Mouse (Mus musculus): ENCODE data around the gene Gdf15.

Gdf15 gene

DNA sequence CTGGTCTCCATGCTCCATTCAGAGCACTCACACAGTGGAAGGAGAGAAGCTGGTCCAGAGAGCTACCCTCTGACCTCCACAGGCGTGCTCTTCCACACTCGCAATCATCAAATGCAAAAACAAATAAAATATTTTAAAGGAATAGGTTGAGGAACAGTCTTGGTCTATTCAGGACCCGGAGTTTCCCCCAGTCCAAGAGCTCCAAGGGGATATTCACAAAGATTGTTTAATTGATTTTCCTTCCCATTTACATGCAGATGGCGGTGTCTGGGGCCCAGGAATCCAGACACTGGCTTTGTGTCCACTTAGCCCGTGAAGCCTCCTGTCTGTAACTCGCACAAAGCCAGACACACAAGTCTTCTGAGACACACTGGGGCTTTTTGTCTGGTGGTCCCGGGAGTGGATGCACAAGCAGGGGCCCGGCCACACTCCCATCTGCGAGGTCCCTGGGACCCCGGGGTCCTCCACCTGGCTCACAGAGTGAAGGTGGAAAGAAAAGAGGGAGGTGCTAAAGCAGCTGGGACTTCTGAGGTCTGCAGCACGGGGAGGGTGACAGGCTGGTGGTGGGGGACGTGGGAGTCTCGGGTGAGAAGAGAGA lies 24.0 kb upstream of the Gdf15 start:
- DNase-seq: no peak

DNA sequence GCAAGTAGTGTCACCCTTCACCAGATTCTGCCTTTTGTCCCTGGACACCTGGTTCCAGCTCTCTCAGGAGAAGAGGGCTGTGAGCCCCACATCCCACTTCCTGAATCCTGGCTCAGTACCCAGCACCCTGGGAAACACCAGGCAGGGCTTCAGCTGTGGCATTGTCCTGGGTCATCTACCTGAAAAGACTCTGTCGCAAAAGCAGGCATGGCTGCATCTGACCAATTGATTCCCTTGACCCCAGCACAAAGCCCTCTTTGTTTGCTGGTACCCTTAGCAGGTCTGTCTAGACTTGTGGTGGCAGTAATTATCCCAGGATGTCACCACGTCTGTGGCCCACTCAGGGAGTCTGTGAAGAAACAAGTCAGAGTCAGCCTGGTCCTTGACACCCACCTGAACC lies 23.2 kb upstream of the Gdf15 start:
- DNase-seq: no peak

DNA sequence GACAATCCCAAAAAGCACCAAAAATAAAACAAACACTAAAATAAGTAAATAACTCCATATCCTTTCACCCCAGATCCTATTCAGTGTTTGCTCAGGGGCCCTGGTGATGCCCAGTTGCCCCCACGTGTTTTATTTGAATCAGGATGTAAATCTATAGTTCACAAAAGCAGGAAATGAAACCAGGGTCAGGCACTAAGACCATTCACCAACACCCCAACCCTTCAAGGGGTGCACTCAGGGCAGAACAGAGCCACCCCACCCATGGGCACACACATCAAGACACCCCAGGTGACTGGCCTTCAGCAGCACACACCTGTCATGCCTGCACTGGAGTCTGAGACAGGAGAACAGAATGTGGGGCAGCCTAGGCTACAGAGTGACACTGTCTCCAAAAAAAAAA lies 21.9 kb upstream of the Gdf15 start:
- no peak for DNase-seq

DNA sequence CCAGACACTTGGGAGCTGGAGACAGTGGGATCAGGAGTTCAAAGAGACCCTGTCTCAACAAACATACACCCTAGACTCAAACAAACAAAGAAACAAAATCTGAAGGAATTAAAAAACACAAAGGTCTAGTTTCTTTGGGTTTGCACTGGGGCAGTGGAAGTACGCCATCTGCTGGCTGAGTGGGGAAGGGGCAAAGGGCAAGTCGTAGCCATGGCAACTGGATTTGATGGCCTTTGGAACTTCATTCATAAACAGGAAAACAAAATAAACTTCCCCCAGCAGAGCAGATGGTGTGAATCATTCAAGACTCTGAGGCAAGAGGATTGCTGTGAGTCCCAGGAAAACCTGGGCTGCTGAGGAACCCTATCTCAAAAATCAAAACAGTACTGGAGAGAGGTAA lies 21.0 kb upstream of the Gdf15 start:
- peak; percentile 87 for DNase-seq

DNA sequence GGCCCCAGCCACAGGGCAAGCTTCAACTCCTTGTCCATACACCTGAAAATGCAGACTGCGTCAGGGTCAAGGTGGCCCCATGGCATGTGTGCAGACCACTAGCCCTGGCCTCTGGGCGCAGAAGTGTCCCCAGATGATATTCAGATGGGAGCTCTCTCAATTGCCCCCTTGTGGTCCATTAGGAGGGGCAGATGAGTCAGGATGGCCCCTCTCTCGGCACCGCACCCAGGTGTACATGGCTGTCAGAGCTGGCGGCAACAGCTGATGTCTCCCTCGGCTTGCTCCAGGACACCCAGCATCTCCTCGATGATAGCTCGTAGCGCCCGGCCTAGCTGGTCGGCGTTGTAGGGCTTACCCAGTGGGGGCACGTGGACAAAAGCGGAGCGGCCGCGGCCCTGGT lies 18.1 kb upstream of the Gdf15 start:
- DNase-seq: no peak

DNA sequence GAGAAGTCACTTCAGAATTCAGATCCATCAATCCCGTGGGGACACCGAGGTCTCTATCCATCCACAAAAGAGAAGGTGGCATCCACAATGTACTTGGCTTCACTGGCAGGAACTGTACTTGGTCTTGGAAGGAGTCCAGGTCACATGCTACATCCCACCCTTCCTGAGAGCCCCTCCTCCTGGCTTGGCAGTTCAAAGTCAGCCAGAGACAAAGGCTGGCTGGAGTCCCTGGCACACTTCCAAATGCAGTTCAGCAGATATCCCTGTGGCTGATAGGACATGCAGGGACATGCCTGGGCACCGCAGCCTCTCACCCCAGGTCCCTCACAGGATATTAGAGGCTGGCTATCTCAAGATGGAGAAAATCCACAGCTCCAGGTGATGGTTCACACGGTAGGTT lies 17.1 kb upstream of the Gdf15 start:
- DNase-seq: peak; percentile 94

DNA sequence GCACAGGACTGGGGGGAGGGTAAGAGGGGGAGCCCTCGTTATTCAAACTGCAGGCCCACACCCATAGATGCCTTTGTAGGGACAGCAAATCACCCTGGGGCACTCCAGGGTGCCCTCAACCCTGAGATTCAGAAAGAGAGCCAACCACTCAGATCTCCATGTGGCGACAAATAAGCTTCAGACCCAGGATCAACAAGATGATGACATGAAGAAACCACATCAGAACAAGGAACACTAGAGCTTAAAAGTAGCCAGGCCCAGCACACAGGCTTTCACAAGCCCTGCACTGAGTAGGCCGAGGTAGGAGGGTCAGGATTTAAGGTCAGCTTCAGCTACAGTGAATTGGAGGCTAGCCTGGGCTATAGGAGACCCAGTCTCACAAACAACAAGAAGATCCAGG lies 16.7 kb upstream of the Gdf15 start:
- no peak for DNase-seq

DNA sequence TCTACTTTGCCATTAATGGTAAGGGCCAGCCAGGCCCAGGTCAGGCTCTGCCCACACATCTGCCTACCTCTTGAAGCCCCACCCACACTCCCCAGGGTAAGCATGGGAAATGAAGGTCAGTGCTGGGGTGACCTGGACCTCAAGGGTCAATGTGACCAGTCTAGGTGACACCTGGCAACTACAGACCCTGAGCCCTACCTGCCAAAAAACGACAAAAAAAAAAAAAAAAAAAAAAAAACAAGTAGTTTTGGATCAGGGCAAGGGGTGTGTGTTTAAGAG lies 15.8 kb upstream of the Gdf15 start:
- peak; percentile 44 for DNase-seq

DNA sequence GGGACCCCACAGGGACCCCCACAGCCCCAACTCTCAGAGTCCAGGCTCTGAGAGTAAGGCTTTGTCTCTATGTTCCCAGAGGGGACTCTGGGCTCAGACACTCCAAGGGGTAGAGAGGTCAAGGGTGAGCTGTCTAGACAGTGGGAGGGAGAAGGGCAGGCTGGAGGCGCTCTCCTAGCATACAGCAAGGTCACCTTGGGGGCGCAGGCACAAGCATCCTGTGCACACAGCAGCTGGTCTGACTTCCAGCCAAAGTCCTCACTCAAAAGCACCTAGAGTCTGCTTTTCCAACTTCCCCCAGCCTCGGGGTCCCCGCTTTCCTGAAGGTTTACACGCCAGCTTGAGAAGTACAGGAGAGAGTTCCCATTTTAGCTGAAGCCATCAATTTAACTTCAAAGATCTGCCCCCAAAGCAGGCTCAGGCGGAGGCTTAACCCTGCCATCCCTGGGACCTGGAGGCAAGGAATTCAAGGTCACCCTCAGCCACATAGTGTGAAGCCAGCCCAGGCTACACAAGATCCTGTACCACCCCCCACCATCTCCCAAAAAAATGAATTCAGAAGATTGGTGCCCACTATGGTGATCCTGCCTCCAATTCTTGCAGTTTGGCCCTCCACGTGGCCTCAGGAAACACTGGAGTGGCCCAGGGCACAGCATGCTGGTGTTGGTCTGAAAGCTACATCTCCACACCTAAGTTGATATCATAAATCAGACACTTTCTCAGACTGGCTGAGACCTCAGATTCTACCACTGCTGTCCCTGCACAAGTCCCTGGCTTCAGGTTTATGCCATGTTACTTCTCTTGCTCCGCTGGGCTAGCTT lies 15.3 kb upstream of the Gdf15 start:
- DNase-seq: peak; percentile 84

DNA sequence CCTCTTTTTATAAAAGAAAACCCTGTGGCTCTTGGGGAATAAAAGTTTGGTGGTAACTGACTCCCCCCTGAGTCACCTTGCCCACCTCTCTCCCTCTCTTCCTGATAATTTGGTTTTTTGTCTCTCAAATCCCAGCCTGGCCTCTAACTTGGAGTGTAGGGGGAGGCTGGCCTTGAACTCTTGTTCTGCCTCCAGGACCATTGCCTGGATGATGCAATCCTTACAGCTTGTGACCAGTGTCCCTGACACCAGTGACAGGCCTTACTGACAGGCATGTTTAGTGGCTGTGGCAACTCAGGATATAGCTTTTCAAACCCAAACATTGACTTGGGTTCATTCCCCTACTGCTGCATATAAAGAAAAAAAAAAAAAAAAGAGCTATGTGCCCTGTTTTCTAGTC lies 14.5 kb upstream of the Gdf15 start:
- DNase-seq: no peak

DNA sequence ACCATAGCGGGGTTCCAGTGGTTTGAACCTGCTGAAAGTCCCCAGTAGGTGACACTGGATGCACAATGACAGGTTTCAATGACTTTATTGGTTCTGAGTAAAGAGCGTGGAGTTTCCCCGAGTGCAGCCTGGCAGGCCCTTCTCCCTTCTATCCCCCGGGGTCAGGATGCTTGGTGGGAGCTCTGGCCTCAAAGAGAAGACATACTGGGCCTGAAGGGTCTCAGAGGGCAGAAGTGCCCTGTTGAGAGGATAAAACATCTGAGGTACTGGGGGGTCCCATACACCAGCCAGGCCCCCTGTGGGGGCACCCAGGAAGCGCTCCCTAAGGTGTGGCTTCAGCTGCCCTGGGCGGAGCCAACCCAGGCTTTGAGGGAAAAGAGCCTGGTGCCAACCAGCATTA lies 14.1 kb upstream of the Gdf15 start:
- DNase-seq: peak; percentile 39

DNA sequence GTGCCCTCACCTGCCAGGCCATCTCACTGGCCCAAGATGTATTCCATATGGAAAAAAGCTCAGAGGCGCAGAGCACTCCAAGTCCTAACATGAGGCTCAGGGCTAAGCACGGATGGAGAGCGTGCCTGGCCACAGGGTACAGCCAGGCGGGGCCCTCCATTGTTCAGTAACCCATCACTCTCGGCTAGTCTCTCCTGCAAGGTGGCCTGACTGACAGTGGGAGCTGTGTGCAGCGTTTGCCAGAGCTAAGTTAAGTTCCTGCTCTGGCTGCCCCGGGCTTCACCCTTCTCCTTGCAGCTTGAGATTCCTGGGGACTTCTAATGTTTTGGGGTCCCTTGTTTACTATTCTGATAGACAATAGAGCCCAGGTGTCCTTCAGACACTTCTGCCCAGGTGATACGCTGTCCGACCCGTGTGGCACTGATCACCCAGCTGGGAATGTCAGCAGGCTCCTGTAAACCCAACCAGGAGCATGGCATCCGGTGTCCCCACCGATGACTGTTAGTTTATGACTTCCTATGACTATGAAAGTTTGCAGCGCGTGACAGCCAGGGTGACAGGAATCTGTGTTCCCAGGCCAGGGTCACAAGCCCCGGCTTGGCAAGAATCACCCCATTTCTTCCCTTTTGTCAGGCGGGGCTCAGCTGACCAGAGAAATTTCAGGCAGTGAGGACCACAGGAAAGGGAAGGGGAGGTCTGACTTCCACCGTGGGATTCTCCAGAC lies 13.4 kb upstream of the Gdf15 start:
- DNase-seq: peak; percentile 73

DNA sequence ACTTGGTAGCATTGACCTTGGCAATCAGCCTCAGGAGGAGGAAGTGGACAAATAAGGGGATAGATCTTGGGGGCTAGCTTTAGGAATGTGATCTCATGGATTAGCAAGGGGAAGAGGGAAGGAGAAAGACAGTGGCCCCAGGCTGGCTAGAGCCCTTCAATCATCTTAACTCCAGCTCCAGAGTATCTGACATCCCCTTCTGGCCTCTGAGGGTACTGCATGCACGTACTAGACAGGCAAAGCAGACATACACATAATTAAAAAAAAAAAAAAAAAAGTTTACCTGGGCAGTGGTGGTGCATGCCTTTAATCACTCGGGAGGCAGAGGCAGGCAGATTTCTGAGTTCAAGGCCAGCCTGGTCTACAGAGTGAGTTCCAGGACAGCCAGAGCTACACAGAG lies 11.8 kb upstream of the Gdf15 start:
- peak; percentile 60 for DNase-seq

DNA sequence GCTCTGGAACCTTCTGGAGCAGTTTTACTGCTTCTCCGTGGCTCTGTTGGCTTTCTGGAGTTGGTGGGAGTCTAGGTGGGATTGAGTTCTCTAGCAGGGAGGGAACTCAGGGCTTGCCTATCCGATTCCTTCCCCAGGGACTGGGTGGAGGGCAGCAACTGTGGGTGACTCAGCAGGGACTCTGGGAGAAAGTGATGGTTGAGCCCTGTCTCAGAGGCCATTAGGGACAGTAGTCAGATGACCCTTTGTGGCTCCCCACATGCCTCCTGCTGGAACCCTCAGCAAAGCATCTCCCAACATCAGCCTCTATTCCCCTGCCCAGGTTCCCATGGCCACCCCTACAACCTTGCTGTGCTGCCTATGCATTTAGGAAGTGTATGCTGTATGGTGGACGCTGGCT lies 10.8 kb upstream of the Gdf15 start:
- DNase-seq: no peak

DNA sequence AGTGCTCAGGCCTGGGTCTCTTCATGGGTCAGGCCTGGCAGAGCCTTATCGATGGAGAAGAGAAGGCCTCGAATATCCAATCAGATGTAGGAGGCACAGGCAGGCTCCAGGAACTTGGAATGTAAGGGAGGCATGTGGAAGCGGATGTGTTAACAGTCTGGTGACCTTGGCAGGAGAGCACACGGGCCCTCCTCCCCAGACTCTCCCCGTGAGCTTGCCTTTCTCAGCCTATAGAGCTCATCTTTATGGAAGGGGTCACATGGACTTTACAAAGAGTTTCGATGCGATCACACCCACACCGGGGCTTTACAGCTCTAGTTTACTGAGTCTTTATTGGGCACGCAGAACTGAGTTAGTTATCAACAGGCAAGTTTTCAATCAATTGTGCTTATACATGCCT lies 6.5 kb upstream of the Gdf15 start:
- DNase-seq: no peak

DNA sequence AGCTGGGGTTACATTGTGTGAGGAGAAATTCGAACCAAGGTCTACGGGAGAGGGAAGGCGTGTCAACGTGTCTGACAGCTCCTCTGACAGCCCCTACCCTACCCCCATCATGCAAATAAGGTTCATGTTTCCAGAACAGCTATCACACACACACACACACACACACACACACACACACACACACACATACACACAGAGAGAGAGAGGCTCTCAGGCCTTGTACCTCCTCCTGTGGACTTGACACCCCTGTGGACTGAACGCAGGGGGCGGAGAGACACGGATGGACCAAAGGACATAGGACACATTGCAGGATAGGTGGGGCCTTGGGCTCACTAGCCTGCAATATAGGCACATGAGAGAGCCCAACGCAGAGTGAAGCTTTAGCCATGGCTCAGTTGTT lies 4.6 kb upstream of the Gdf15 start:
- peak; percentile 69 for DNase-seq

DNA sequence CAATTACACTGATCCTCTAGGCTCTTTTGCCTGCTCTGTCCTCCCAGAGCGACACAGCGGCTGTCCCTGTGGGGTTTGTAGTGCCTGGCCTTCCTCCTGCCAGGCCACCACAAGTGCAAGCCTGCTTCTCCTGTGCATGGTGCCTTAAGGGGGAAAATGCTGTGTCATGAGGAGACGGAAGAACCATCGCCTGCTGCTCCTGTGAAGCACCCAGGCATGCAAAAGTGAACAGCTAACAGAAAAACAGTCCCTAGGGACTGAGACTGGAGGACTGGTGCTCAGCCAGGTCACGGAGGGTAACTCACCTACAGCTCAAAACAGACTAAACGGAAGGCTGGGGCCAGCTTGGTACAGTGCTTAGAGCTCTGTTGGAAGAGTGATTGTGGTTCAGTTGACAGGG lies 3.3 kb upstream of the Gdf15 start:
- DNase-seq: peak; percentile 51

DNA sequence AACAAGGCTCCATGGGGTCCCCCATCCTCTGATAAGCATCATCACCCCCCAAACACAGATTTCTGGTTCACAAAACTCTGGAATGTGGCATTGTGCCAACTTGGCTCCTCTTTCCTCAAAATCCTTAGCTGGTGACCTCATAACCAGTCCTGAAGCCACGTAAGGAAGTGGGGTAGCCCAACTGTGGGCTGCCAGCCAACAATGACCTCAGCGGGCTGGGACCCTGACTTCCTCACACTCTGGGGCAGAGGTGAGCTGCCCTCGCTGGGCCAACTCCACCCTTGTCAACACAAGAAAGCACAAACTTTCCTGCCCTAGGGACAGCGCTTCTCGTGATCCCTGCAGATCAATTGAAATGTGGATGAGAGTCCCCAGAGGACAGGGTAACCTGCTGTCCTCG lies 1.8 kb upstream of the Gdf15 start:
- DNase-seq: peak; percentile 89

DNA sequence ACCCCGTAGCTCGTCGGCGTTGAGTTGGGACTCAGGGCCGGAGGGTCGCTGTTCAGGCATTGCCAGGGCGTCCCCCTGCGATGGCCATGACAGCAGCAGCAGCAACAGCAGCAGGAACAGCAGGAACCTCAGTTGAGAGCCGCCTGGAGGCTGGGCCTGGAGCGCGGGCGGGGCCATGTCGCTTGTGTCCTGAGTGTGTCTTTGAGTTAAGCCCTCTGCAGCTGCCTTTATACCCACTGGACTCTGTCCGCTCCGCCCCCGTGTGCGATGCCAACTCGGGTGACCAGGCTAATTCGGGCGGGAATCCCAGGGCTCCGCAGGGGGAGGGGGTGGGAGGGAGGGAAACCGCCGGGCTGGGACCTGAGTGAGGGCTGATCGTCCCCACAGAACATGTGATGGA lies 820 bp downstream of the Gdf15 start:
- DNase-seq: peak; percentile 79

DNA sequence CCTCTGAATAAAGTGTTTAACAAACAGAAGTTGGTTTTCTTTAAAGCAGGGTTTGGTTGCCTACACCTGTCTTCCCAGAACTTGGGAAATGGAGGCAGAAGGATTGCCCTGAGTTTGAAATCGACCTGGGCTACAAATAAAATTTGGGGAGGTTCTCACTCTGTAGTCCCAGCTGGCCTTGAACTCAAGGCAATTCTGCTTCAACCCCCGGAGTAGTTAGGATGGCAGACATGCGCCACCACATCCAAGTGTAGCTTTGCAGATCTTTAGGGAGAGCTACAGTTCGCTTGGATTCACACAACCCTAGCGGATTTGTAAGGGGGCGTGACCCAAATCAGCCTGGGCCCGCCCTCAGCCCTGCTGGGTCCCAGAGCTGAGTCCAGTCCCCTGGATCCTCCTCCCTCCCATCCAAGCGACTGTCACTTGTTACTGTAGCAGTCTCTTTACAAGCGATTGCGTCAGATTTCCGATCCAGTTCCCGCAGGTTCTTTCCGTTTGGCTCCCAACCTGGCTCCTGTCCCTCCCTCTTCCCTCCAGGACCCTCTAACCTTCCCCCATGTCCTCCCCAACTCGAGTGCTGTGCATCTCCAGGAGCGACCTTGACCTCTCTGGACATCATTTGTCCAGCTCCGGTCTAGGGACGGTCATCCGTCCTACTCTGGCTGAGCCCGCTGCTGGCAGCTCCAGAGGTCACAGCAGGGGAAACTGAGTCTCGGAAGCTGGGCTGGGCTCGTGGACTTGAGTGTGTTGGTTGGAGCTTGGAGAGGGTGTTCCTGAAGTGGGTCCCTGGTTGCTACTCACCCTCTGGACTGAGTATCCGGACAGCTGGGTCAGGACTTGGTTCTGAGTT lies 1.5 kb downstream of the Gdf15 start:
- DNase-seq: peak; percentile 87

DNA sequence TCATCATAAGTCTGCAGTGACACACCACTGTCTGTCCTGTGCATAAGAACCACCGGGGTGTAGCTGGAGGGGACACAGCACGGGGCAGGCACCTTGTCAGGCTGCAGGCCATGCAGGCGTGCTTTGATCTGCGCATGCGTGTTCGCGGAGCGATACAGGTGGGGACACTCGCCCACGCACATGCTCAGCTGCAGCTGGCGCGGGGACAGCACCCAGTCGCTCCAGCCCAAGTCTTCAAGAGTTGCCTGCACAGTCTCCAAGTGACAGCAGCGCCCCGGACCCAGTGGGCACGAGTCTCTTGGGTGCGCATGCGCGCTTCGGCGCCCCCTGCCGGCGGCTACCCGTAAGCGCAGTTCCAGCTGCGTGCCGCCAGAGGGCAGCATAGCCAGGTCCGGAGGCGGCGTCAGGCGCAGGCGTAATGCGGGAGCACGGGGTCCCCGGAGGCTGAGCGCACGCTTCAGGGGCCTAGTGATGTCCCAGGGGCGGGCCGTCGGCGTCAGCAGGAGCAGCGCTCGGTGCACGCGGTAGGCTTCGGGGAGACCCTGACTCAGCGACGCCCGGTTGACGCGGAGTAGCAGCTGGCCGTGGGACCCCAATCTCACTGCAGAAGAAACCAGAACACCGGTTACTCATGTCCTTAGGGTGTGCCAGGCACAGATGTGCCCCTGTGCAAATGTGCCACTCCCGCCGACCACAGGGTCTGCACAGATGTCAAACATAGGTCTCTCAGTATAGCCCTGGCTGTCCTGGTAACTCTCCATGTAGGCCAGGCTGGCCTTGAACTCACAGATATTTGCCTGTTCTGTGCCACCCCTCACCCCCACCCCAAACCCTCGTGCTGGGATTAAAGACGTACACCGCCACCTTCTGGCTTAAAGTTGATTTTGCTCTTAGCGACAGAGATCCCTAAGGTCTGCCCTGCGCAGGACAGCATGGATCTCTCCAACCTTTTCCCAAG lies 2.4 kb downstream of the Gdf15 start:
- DNase-seq: peak; percentile 90

DNA sequence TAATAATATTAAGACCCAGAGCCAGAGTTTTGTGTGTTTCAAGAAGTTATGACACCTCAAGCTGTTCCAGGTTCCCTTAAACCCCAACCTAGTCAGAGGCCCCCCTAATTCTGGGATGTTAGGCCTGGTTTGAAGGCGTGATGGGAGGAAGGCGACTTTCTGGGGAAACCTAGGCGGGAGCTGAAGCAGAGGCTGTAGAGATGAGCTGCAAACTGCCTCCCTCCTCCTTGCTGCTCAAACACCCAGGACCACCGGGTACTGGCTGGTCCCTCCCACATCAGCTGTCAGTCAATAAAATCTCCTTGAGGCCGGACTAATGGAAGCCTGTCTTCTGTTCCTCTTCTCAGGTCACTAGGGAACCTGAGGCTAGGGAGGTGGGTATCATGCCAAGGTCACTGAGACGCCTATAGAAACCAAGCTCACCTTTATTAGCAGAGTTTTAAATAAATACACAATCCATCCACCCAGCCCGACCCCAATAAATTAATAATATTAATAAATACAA lies 3.2 kb downstream of the Gdf15 start:
- DNase-seq: peak; percentile 6

Data from kidney, postnatal 10 days (tissue).